Mouse (Mus musculus) C2C12 (cell line): ENCODE data around the gene Acot7. TPM values are rescaled to one million over a fixed set of nuclear protein-coding genes. Genes with fewer than 3 reads are reported as not detected.
A peak's percentile ranks its signal among the peaks of the same experiment; 100 is the strongest.

ENCODE experiments used
- H3K27me3 ChIP-seq: one replicate; pipeline ENCODE4 v1.6.1; 2011; ENCODE audit not compliant: control insufficient read depth, insufficient read depth, insufficient read length
- H3K36me3 ChIP-seq: one replicate; pipeline ENCODE4 v1.6.1; 2011; ENCODE audit not compliant: control insufficient read depth, insufficient read depth
- H3K4me3 ChIP-seq: one replicate; pipeline ENCODE4 v1.5.1; 2011; ENCODE audit warnings: mild to moderate bottlenecking, control low read depth; ENCODE audit not compliant: poor library complexity, insufficient read depth, severe bottlenecking
- H3K79me2 ChIP-seq: one replicate; pipeline ENCODE4 v1.6.1; 2011; ENCODE audit not compliant: control insufficient read depth, insufficient read depth
- H3K79me3 ChIP-seq: one replicate; pipeline ENCODE4 v1.6.1; 2011; ENCODE audit warnings: low read depth, control low read depth
- H3ac ChIP-seq: one replicate; pipeline ENCODE3; 2011; ENCODE audit warnings: low read depth; ENCODE audit not compliant: control insufficient read depth, insufficient read length
- CEBPB ChIP-seq: IDR thresholded peaks from one replicate; pipeline ENCODE4 v1.6.1; 2011; ENCODE audit warnings: low read depth, mild to moderate bottlenecking, control low read depth, moderate library complexity
- CTCF ChIP-seq: IDR thresholded peaks from one replicate; pipeline ENCODE4 v1.5.1; 2011; ENCODE audit not compliant: control insufficient read depth, insufficient read depth, insufficient read length
- FOSL1 ChIP-seq: IDR thresholded peaks from one replicate; pipeline ENCODE4 v1.8.0; 2011; ENCODE audit warnings: mild to moderate bottlenecking, low read length; ENCODE audit not compliant: poor library complexity, insufficient read depth, severe bottlenecking
- MAX ChIP-seq: IDR thresholded peaks from one replicate; pipeline ENCODE4 v1.6.1; 2011; ENCODE audit warnings: mild to moderate bottlenecking, control low read depth
- MYOD1 ChIP-seq: IDR thresholded peaks from one replicate; pipeline ENCODE4 v1.6.1; 2011; ENCODE audit warnings: low read depth; ENCODE audit not compliant: control insufficient read depth, insufficient read length
- MYOG ChIP-seq: IDR thresholded peaks from one replicate; pipeline ENCODE4 v1.6.1; 2011; ENCODE audit not compliant: control insufficient read depth, insufficient read length; ENCODE audit errors: extremely low read depth
- USF1 ChIP-seq: IDR thresholded peaks from one replicate; pipeline ENCODE4 v1.6.1; 2011; ENCODE audit warnings: low read depth, mild to moderate bottlenecking, control low read depth, moderate library complexity
- polyA plus RNA-seq: library from polyadenylated mRNA; unstranded; fragments of >200 nt; fragmentation: generic; extraction: Trizol; gene quantifications from one replicate; pipeline ENCODE4 v1.2.1, GENCODE M21; 2012; ENCODE audit warnings: missing spikeins

Gene Acot7
- polyA plus RNA-seq, 1 experiment: 344 TPM

DNA sequence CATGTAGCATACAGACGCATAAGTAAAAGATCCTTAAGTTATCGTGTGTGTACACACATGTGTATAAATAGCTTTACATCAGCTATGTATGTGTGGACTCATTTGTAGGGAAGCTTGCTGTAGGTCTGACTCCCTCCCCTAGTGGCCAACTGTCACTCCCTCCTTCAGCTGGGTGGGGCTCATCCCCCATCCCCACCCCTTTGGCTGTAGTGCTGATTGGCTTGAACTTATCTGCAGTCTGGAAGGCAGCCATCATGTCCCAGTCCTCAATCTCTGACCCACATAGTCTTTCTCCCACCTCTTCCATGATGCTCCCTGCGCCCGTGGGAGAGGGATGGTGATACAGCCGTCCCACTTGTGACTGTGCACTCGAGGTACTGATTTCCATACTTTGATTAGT is 26.7 kb downstream of the Acot7 start:
- Histone ChIP-seq H3K36me3 (peaks cover 11% of the 10 kb centered on the region), H3K79me3 (peaks cover 73% of the 10 kb centered on the region), H3ac (no peak overlapping the region), H3K27me3 (no peaks in the 10 kb centered on the region), H3K79me2 (peaks cover 93% of the 10 kb centered on the region), H3K4me3 (no peak overlapping the region)
- no peak for TF ChIP-seq USF1
- no peak for TF ChIP-seq MYOG
- TF ChIP-seq CEBPB: no peak
- no peak for TF ChIP-seq MAX
- TF ChIP-seq MYOD1: no peak

DNA sequence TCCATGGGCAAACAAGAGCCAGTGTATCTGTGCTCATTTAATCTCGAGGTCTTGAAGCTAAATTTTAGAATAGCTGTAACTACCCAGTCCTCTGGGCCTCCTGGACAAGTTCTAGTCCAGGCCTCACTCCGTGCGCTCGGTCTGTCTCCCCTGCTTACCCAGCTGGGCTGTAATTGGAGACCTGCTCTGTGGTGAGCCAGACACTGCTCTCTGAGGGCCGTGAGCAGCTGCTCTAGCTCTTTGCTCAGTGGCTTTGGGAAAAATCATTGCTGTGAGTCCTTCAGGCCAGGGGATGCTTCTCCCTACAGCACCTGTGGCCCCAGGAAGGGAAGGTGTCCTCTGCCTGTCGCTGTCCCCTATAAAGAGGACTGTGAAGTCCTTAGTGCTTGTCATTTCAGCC is 28.3 kb downstream of the Acot7 start:
- peaks cover 19% of the 10 kb centered on the region for H3K36me3 ChIP-seq
- H3K4me3 ChIP-seq: no peak overlapping the region
- H3K79me2 ChIP-seq: peaks cover 83% of the 10 kb centered on the region
- no peaks in the 10 kb centered on the region for H3K27me3 ChIP-seq
- peaks cover 58% of the 10 kb centered on the region for H3K79me3 ChIP-seq
- TF ChIP-seq CTCF (no peak), MYOD1 (peak; percentile 83), USF1 (no peak), CEBPB (no peak), MAX (no peak)
- H3ac ChIP-seq: no peak overlapping the region

DNA sequence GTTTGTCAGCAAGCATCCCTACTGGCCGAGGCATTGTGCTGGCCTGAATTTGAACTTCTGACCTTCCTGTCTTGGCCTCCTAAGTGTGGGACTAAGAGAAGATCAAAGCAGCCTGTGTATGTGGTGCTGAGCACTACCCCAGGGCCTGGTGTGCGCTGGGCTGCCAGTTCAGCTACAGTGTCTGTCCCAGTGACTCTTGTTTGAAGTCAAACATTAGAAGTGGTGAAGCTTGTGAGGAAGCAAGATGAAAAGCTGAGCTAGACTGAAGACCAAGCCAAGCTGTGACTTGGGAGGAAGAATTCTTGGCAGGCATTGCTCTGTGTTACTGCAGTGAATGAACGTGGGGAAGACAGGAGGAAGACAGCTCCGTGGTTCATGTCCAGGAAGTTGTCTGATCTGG is 31.7 kb downstream of the Acot7 start:
- H3K27me3 ChIP-seq: no peaks in the 10 kb centered on the region
- no peak overlapping the region for H3ac ChIP-seq
- no peak overlapping the region for H3K4me3 ChIP-seq
- peaks cover 67% of the 10 kb centered on the region for H3K79me2 ChIP-seq
- peaks cover 38% of the 10 kb centered on the region for H3K79me3 ChIP-seq
- H3K36me3 ChIP-seq: peaks cover 25% of the 10 kb centered on the region
- no peak for TF ChIP-seq CTCF
- no peak for TF ChIP-seq FOSL1
- TF ChIP-seq USF1: no peak
- TF ChIP-seq MYOD1: no peak
- no peak for TF ChIP-seq MAX

DNA sequence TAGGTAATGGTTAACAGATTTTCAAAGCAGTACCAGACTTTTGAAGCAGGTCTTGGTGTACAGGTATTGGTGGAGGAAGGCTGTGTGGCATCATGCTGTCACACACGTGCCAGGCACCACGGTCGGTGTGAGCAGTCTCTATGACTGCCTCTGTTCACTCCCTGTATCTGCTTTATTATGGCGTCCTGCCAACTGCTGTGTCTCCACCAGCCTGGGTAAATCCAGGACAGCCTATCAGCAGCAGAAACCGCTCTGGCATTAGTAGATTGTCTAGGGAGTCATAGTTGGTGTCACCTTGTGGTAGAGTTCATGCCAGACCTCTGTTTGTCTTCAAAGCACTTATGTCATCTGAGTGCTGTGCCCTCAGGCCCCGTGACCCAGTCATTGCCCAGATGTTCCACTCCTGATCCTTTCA is 34.2 kb downstream of the Acot7 start:
- Histone ChIP-seq H3K79me2 (peaks cover 58% of the 10 kb centered on the region), H3K27me3 (no peaks in the 10 kb centered on the region)
- TF ChIP-seq FOSL1 (no peak), MYOG (no peak), MYOD1 (no peak), USF1 (no peak), MAX (no peak), CEBPB (no peak), CTCF (no peak)

DNA sequence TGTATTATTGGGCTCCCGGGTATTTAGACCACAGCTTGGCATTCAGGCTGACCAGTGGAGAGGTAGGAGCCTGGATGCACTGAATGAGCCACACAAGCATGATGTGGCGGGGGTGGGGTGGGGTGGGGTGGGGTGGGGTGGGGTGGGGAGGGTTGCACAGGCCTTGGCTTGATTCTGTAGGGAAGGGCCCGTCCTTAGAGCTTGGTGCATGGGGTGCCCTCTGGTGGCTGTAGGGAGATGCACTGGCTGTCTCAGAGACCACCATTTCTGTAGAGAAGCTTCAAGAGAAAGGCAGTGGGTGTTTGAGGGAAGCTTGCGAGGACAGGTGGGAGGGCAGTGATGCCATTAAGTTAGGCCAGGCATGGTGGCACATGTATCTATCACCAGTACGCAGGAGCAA is 34.6 kb downstream of the Acot7 start:
- TF ChIP-seq MYOG (no peak), CTCF (peak; percentile 72)
- Histone ChIP-seq H3K27me3 (no peaks in the 10 kb centered on the region), H3K36me3 (peaks cover 23% of the 10 kb centered on the region), H3K79me3 (peaks cover 15% of the 10 kb centered on the region), H3K4me3 (no peak overlapping the region), H3K79me2 (peaks cover 53% of the 10 kb centered on the region), H3ac (no peak overlapping the region)

More for the DNA sequence above, 34.2 kb downstream of the Acot7 start:
- Histone ChIP-seq H3K79me3 (peaks cover 19% of the 10 kb centered on the region), H3K36me3 (peaks cover 26% of the 10 kb centered on the region), H3ac (no peak overlapping the region), H3K4me3 (no peak overlapping the region)

DNA sequence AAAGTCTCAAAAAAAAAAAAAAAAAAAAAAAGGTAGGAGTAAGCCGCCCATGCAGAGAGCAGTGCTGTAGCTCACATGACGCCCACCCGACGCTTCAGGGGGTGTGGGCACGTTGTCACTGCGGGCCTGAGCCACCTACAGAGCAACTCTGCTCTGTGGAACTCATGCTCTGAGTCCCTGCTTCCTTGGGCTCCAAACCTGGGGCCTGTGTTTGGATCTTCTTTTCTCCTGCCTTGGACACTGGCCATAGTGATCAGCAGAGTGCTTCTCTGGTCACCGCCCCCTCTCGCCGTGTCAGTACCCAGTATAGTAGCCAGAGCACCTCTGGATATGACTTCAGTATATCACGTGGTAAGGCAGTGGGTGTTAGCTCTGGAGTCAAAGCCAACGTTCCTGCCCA is 35.0 kb downstream of the Acot7 start:
- no peaks in the 10 kb centered on the region for H3K27me3 ChIP-seq
- no peak overlapping the region for H3K4me3 ChIP-seq
- TF ChIP-seq MAX (no peak), FOSL1 (no peak), CTCF (no peak), CEBPB (no peak), MYOD1 (no peak), USF1 (no peak), MYOG (no peak)
- H3K79me3 ChIP-seq: peaks cover 13% of the 10 kb centered on the region
- peaks cover 28% of the 10 kb centered on the region for H3K36me3 ChIP-seq
- no peak overlapping the region for H3ac ChIP-seq
- H3K79me2 ChIP-seq: peaks cover 49% of the 10 kb centered on the region
